Mouse (Mus musculus) mouse embryonic stem cell (cell line): ENCODE measurements around the gene Hspa4.
"Not testable (repeated sequence)": the region's sequence is repeated elsewhere in the genome, so short reads cannot be mapped to it uniquely, and the experiment has no call there.

Experiments
- in situ Hi-C, 2 experiments: fragments of 300-500 bp; cut with MboI; formaldehyde crosslinking; loops; 1 replicate in 1 of 2; 3 replicates in 1 of 2; pipeline ENCODE4 v1.14.3; 2019 to 2020; ENCODE audit warnings: low sequenced_read_pairs in 2 of 2, low pct_unique_long_range_greater_than_20kb in 1 of 2, mixed read lengths in 1 of 2; ENCODE audit not compliant: unreplicated experiment in 1 of 2

Gene Hspa4

GRCm38 (mm10) chr11:53300330-53301166, at the start of gene Hspa4:
Hspa4 (minus strand) TSS chr11:53300457.
- in situ Hi-C loops, result no loop called here

GRCm38 (mm10) chr11:53345738-53346137, 45.5 kb upstream of the Hspa4 start:
- in situ Hi-C loops, result no loop called here

- in situ Hi-C loops, result no loop called here
Measured at GRCm38 (mm10) chr11:53345328-53345727, 45.1 kb upstream of the Hspa4 start.

GRCm38 (mm10) chr11:53342711-53343110, 42.5 kb upstream of the Hspa4 start:
- in situ Hi-C loops, result no loop called here

GRCm38 (mm10) chr11:53341019-53341418, 40.8 kb upstream of the Hspa4 start:
- in situ Hi-C loops, result not testable (repeated sequence)

GRCm38 (mm10) chr11:53337684-53338083, 37.4 kb upstream of the Hspa4 start:
- in situ Hi-C loops, result no loop called here

GRCm38 (mm10) chr11:53336924-53337323, 36.7 kb upstream of the Hspa4 start:
- in situ Hi-C loops, result no loop called here

- in situ Hi-C loops, result no loop called here
Measured at GRCm38 (mm10) chr11:53336182-53336571, 35.9 kb upstream of the Hspa4 start.

GRCm38 (mm10) chr11:53335505-53336181, 35.4 kb upstream of the Hspa4 start:
- in situ Hi-C loops, result no loop called here

GRCm38 (mm10) chr11:53332076-53332680, 31.9 kb upstream of the Hspa4 start:
- in situ Hi-C loops, result no loop called here

- in situ Hi-C loops, result no loop called here
Measured at GRCm38 (mm10) chr11:53331121-53331520, 30.9 kb upstream of the Hspa4 start.

- in situ Hi-C loops, result no loop called here
Measured at GRCm38 (mm10) chr11:53330325-53330724, 30.1 kb upstream of the Hspa4 start.

- in situ Hi-C loops, result no loop called here
Measured at GRCm38 (mm10) chr11:53324512-53324968, 24.3 kb upstream of the Hspa4 start, which contains the start of gene Zcchc10. Zcchc10 (plus strand) TSS chr11:53324679.

- in situ Hi-C loops, result not testable (repeated sequence)
Measured at GRCm38 (mm10) chr11:53319867-53320266, 19.6 kb upstream of the Hspa4 start.

- in situ Hi-C loops, result not testable (repeated sequence)
Measured at GRCm38 (mm10) chr11:53318568-53318967, 18.3 kb upstream of the Hspa4 start.

- in situ Hi-C loops, result no loop called here
Measured at GRCm38 (mm10) chr11:53318041-53318440, 17.8 kb upstream of the Hspa4 start.

- in situ Hi-C loops, result no loop called here
Measured at GRCm38 (mm10) chr11:53316996-53317395, 16.7 kb upstream of the Hspa4 start.

GRCm38 (mm10) chr11:53314770-53315173, 14.5 kb upstream of the Hspa4 start:
- in situ Hi-C loops, result no loop called here

GRCm38 (mm10) chr11:53312823-53313222, 12.6 kb upstream of the Hspa4 start:
- in situ Hi-C loops, result not testable (repeated sequence)
